Mouse (Mus musculus): Measurements from ENCODE around the gene Atp2a2. TPM values are rescaled to one million over a fixed set of nuclear protein-coding genes. Genes with fewer than 3 reads are reported as not detected.

Gene Atp2a2
- polyA plus RNA-seq, 1 experiment from 2014 or later: 26.8 TPM

DNA sequence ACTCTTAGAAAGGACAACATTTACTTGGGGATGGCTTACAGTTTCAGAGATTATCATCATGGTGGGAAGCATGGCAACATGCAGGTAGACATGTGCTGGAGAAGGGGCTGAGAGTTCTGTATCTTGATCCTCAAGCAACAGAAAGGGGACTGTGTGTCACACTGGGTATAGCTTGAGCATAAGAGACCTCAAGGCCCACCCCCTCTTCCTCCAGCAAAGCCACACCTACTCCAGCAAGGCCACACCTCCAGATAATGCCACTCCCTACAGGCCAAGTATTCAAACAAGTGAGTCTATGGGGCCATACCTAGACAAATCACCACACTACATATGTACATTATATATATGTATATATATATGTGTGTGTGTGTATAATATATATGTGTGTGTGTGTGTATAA is 5.4 kb upstream of the Atp2a2 start:
- Histone ChIP-seq H3K27me3 (no peaks in the 10 kb centered on the region), H3K27ac (no peak overlapping the region), H3K9me3 (no peaks in the 10 kb centered on the region), H3K4me3 (no peak overlapping the region), H3K9ac (no peak overlapping the region), H3K4me2 (no peak overlapping the region), H3K36me3 (no peaks in the 10 kb centered on the region), H3K4me1 (peaks cover 38% of the 10 kb centered on the region)
- no peak for ATAC-seq (ENCODE audit: insufficient number of reproducible peaks, insufficient read depth, low FRiP score, low TSS enrichment, low read depth)

DNA sequence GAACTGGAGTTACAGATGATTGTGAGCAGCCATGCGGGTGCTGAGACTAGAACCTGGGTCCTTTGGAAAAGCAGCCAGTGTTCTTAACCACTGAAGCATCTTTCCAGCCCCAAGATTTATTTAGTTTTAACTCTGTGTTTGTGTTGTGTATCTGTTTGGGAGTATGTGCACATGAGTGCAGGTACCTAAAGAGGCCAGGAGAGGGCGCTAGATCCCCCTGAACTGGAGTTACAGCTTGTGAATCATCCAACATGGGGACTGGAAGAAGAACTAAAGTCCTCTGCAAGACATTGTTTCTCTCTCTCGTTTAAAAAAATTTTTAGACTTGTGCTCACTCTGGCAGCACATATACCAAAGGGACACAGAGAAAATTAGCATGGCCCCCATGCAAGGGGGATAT is 4.4 kb upstream of the Atp2a2 start:
- H3K27me3 ChIP-seq: no peaks in the 10 kb centered on the region
- no peaks in the 10 kb centered on the region for H3K36me3 ChIP-seq
- no peak overlapping the region for H3K4me2 ChIP-seq
- H3K9ac ChIP-seq: no peak overlapping the region
- no peak for ATAC-seq (ENCODE audit: insufficient number of reproducible peaks, insufficient read depth, low FRiP score, low TSS enrichment, low read depth)
- no peak overlapping the region for H3K27ac ChIP-seq
- no peaks in the 10 kb centered on the region for H3K9me3 ChIP-seq
- H3K4me1 ChIP-seq: peaks cover 29% of the 10 kb centered on the region
- no peak overlapping the region for H3K4me3 ChIP-seq
- 85% methylated on average over 3 of the region's 3 CpGs for WGBS

DNA sequence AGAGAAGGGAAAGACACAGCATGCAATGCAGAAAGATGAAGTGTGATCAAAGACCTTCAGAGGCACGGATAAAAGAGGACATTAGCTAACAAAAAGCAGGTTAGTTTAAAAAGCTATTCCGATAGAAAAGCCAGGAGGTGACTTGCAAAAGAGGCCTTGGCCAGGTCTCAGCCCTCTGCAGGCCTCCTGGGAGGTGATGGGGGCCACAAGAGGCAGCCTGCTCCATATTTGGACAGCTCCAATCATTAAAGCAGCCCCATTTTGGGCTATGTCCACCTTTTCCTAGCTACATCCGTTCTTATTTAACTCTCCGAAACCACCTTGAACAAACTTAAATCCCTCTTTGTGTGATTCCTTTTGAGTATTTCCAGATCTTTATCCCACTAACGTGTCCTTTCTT is 3.5 kb upstream of the Atp2a2 start:
- H3K36me3 ChIP-seq: no peaks in the 10 kb centered on the region
- H3K9me3 ChIP-seq: no peaks in the 10 kb centered on the region
- H3K27ac ChIP-seq: no peak overlapping the region
- H3K4me3 ChIP-seq: no peak overlapping the region
- no peak for ATAC-seq (ENCODE audit: insufficient number of reproducible peaks, insufficient read depth, low FRiP score, low TSS enrichment, low read depth)
- no peak overlapping the region for H3K9ac ChIP-seq
- H3K4me1 ChIP-seq: peaks cover 20% of the 10 kb centered on the region
- no peak overlapping the region for H3K4me2 ChIP-seq
- 77% methylated on average over 5 of the region's 5 CpGs for WGBS
- H3K27me3 ChIP-seq: no peaks in the 10 kb centered on the region

DNA sequence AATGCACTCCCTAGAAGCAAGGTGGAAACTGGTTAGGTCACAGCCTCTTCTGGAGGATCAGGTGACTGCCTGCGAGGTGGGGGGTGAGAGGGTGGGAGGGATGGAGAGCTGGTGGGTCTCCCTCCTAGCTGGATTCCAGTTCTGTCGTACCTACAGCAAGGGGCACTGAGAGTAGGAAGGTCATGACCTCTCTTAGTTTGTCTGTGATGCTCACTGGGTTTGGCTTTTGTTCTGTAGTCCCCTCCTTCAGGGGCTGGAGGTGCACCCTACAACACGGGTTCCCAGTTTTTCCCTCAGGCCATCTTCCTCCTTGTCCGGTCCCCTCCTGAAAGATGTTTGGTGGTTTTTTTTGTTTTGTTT is 1.7 kb upstream of the Atp2a2 start:
- Histone ChIP-seq H3K36me3 (no peaks in the 10 kb centered on the region), H3K4me1 (peaks cover 24% of the 10 kb centered on the region), H3K9me3 (no peaks in the 10 kb centered on the region), H3K4me2 (peak overlapping the region; percentile 72; the same call in 1 of the 2 replicates), H3K27ac (peak overlapping the region; percentile 55; the same call in 1 of the 2 replicates), H3K27me3 (no peaks in the 10 kb centered on the region), H3K4me3 (no peak overlapping the region), H3K9ac (no peak overlapping the region)
- 11% methylated on average over 4 of the region's 4 CpGs for WGBS
- no peak for ATAC-seq (ENCODE audit: insufficient number of reproducible peaks, insufficient read depth, low FRiP score, low TSS enrichment, low read depth)

DNA sequence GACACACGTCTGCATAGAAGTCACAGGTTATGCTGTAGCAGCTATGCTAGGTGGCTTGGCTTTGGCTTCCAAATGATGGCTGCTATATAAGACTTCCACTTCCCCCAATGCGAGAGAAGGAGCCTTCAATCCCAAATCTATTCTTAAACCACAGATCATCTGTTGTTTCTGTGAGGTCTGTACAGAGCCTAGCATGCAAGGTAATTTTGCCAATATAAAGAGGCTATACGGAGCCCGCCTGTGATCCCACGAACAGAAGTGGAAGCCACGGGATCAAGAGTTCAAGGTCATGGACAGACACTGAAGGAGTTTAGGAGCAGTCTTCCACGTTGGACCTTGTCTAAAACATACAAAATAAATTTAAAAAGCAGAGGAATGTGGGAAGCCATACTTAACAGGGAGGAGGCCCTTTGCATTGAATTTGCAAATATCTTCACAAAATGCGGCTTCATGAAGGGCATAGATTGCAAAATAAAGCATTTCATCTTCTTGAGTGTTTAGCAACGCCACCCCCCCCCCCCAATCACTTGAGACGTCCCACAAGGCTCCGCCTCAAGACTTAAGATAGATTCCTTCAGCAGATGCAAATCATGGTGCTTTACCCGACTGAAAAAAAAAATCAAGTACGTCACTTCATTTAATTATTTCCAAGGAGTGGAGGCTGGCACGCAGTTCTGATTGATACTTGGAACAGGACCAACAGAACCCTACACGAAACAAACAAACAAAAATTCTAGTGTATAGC is 1.2 kb upstream of the Atp2a2 start:
- no peaks in the 10 kb centered on the region for H3K36me3 ChIP-seq
- no peak for ATAC-seq (ENCODE audit: insufficient number of reproducible peaks, insufficient read depth, low FRiP score, low TSS enrichment, low read depth)
- H3K4me3 ChIP-seq: peak overlapping the region; percentile 97
- peaks cover 24% of the 10 kb centered on the region for H3K4me1 ChIP-seq
- H3K9me3 ChIP-seq: no peaks in the 10 kb centered on the region
- peak overlapping the region; percentile 97 for H3K9ac ChIP-seq
- H3K27me3 ChIP-seq: no peaks in the 10 kb centered on the region
- H3K4me2 ChIP-seq: peak overlapping the region; percentile 72
- H3K27ac ChIP-seq: peak overlapping the region; percentile 99
- 29% methylated on average over 15 of the region's 15 CpGs for WGBS

DNA sequence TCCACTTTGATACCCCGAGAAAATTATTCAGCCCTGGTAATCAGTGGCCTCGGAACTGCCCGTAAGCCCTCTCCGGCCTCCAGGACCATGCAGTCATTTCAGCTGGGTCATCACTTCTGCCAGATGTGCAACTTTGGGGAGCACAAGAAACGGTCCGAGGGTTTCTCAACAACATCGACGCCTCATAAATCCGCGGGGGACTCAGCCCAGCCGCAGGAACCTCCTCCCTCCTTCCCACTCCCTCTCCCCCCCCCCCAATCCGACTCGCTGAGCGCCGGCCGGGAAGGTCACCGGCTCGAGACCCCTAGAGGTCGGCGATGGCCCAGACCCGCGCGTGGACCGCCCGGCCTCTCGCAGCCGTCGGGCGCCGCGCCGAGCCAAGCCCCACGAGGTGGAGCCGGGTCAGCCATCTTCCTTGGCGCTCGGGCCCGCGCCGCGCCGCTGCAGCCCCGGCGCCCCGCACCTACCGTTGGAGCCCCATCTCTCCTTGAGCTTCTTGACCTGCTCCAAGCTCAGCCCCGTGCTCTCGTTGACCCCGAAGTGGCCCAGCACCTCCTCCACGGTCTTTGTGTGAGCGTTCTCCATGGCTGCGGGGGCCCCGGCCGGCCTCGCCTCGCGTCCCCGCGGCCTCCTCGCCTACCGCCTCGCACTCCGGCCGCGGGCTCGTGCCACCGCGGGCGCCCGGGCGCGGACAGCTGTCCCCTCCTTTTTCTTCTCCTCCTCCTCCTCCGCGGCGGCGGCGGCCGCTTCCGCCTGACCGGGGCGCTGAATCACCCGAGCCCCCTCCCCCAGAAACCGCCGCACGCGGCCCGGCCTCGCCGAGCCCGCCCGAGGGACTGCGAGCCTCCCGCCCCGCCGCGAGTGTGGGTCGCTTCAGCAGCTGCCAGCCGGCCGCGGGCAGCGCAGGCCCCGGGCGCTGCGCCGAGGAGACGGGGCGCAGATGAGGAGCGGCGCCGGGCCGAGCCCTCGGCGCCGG is 636 bp downstream of the Atp2a2 start:
- Histone ChIP-seq H3K4me3 (peak overlapping the region; percentile 97), H3K27me3 (no peaks in the 10 kb centered on the region), H3K36me3 (peaks cover 13% of the 10 kb centered on the region), H3K27ac (peak overlapping the region; percentile 99), H3K4me2 (peak overlapping the region; percentile 72), H3K9me3 (no peaks in the 10 kb centered on the region), H3K4me1 (peaks cover 33% of the 10 kb centered on the region), H3K9ac (peak overlapping the region; percentile 97)
- WGBS: under 1% methylated on average over 110 of the region's 113 CpGs
- peak; percentile 4; the same call in 1 of the 2 replicates for ATAC-seq (ENCODE audit: insufficient number of reproducible peaks, insufficient read depth, low FRiP score, low TSS enrichment, low read depth)

DNA sequence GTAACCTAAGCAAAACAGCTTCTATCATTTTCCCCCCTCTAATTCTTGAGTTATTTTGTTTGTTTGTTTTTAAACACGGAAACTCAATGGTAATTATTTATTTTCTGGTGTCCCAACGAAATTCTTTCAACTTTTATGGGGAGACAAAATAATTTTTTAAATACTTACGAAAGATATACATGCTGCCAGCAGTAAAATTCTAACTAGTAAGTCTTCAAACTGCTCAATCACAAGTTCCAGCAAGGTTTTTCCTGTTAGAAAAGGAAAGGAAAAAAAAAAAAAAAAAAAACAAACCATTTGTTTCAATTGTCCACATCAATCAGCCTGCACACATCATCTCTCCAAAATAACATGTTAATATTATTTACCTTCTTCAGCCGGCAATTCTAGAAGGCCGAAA is 1.5 kb downstream of the Atp2a2 start:
- Histone ChIP-seq H3K9me3 (no peaks in the 10 kb centered on the region), H3K4me3 (peak overlapping the region; percentile 97), H3K4me2 (peak overlapping the region; percentile 72), H3K36me3 (peaks cover 21% of the 10 kb centered on the region), H3K4me1 (peaks cover 36% of the 10 kb centered on the region), H3K27me3 (no peaks in the 10 kb centered on the region), H3K27ac (no peak overlapping the region), H3K9ac (peak overlapping the region; percentile 97)
- ATAC-seq (ENCODE audit: insufficient number of reproducible peaks, insufficient read depth, low FRiP score, low TSS enrichment, low read depth): no peak
- 29% methylated on average over 5 of the region's 5 CpGs for WGBS

DNA sequence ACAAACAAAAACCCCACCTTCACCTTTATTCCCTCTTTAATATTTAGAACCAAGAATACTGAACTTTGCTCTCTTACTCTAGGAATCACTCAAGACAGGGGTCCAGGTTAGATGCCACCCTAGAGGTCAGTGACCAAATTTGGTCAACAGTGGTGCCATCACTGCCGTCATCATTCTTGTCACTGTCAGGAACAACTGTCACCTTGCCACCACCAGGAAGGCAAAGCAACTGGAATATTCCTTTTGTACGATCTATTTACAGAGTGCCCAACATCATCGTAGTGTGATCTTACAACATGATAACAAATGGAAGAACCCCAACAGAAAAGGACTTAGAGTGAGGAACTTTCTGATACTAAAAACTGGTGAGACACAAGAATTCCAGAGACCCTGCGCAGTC is 1.9 kb downstream of the Atp2a2 start:
- Histone ChIP-seq H3K9ac (peak overlapping the region; percentile 61), H3K9me3 (no peaks in the 10 kb centered on the region), H3K36me3 (peaks cover 25% of the 10 kb centered on the region), H3K4me3 (peak overlapping the region; percentile 97), H3K4me2 (peak overlapping the region; percentile 72), H3K27me3 (no peaks in the 10 kb centered on the region), H3K4me1 (peaks cover 36% of the 10 kb centered on the region), H3K27ac (no peak overlapping the region)
- 39% methylated on average over 4 of the region's 4 CpGs for WGBS
- no peak for ATAC-seq (ENCODE audit: insufficient number of reproducible peaks, insufficient read depth, low FRiP score, low TSS enrichment, low read depth)

DNA sequence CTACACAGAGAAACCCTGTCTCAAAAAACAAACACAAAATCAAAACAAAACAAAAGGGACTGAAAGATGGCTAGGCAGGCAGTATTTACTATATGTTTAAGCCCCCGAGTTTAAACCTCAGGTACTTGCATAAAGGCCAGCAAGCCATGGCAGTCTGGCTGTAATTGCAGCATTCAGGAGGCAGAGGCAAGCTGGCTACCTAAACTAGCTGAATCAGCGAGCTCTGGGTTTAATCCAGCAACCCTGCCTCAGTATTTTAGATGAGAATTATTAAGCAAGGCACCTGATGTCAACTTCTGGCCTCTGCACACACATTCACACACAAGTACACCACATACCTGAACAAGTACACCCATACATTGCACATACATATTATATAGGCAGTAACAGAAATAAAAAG is 4.0 kb downstream of the Atp2a2 start:
- Histone ChIP-seq H3K4me2 (peak overlapping the region; percentile 26; the same call in 1 of the 2 replicates), H3K36me3 (peaks cover 44% of the 10 kb centered on the region)

DNA sequence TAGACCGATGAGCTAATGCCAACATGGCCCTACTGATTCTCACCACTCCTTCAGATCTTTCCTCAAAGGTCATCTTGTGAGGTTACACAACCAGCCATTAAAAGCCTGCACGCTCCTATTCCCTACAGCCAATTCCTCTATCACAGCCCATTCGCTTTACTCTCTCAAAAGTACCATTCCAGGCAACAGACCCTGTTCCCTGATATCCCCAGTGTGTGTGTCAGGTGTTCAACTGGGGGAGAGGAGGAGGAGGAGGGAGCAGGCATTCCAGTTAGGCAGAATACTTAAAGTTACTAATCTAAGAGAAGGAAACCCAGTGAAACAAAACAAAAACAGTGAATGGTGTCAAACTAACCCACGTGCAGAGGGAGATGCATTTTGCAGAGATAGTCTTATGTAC is 5.0 kb downstream of the Atp2a2 start:
- no peak overlapping the region for H3K4me2 ChIP-seq
- H3K4me1 ChIP-seq: peaks cover 19% of the 10 kb centered on the region
- no peaks in the 10 kb centered on the region for H3K27me3 ChIP-seq
- no peak overlapping the region for H3K4me3 ChIP-seq
- H3K9me3 ChIP-seq: no peaks in the 10 kb centered on the region
- 86% methylated on average over 4 of the region's 4 CpGs for WGBS
- peaks cover 54% of the 10 kb centered on the region for H3K36me3 ChIP-seq
- no peak for ATAC-seq (ENCODE audit: insufficient number of reproducible peaks, insufficient read depth, low FRiP score, low TSS enrichment, low read depth)
- no peak overlapping the region for H3K9ac ChIP-seq
- H3K27ac ChIP-seq: no peak overlapping the region

More for the DNA sequence above, 4.0 kb downstream of the Atp2a2 start:
- ATAC-seq (ENCODE audit: insufficient number of reproducible peaks, insufficient read depth, low FRiP score, low TSS enrichment, low read depth): no peak
- Histone ChIP-seq H3K27me3 (no peaks in the 10 kb centered on the region), H3K9me3 (no peaks in the 10 kb centered on the region), H3K27ac (no peak overlapping the region), H3K9ac (no peak overlapping the region), H3K4me1 (peaks cover 23% of the 10 kb centered on the region), H3K4me3 (no peak overlapping the region)
- WGBS: 62% methylated on average over 2 of the region's 2 CpGs

DNA sequence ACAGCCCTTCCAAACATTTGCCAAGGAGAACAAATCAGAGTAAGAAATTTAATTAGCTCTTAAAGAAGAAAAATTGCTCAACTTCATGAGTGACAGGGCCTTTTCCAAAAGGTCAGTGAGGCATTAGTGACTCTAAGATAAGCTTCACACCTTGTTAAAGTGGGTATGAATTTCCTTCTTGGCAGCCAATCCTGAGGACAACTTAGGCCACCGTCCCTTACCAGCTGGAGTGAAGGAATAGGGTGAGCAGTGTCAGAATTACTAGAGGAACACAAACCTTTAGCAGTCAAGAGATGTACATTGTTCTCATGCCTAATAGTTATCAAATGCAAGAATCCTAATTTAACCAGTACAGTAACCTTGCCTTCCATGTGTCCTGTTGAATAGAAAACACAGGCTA is 7.6 kb downstream of the Atp2a2 start:
- ATAC-seq (ENCODE audit: insufficient number of reproducible peaks, insufficient read depth, low FRiP score, low TSS enrichment, low read depth): no peak
- 77% methylated on average over 1 of the region's 1 CpGs for WGBS
- peaks cover 76% of the 10 kb centered on the region for H3K36me3 ChIP-seq

More for the DNA sequence above, 7.6 kb downstream of the Atp2a2 start:
- Histone ChIP-seq H3K4me2 (no peak overlapping the region), H3K4me1 (peaks cover 12% of the 10 kb centered on the region; the same call in 1 of the 2 replicates), H3K4me3 (no peak overlapping the region), H3K27me3 (no peaks in the 10 kb centered on the region), H3K9me3 (no peaks in the 10 kb centered on the region), H3K27ac (no peak overlapping the region), H3K9ac (no peak overlapping the region)
